Mouse (Mus musculus) hindbrain, embryonic 12.5 days (tissue): ENCODE measurements around the gene Etv6. TPM values are rescaled to one million over a fixed set of nuclear protein-coding genes. Genes with fewer than 3 reads are reported as not detected.

Experiments
- ATAC-seq: fragments of 200-750 bp; cut with Nextera tagmentation; 2 replicates; pipeline ENCODE4 v1.8.0; 2017; ENCODE audit warnings: moderate TSS enrichment; ENCODE audit not compliant: low FRiP score
- H3K27ac ChIP-seq: fragments of 300-500 bp; sonication (generic); 2 replicates; pipeline ENCODE4 v1.5.1; 2016; ENCODE audit warnings: mild to moderate bottlenecking
- H3K27me3 ChIP-seq: fragments of 300-500 bp; sonication (generic); 2 replicates; pipeline ENCODE4 v1.6.1; 2016; ENCODE audit warnings: mild to moderate bottlenecking
- H3K36me3 ChIP-seq: fragments of 300-500 bp; sonication (generic); 2 replicates; pipeline ENCODE4 v1.6.1; 2016; ENCODE audit warnings: mild to moderate bottlenecking
- H3K4me1 ChIP-seq: fragments of 300-500 bp; sonication (generic); 2 replicates; pipeline ENCODE4 v1.6.1; 2016
- H3K4me2 ChIP-seq: fragments of 300-500 bp; sonication (generic); replicated peaks from 2 replicates; pipeline ENCODE4 v1.6.1; 2016; ENCODE audit warnings: mild to moderate bottlenecking
- H3K4me3 ChIP-seq: fragments of 300-500 bp; sonication (generic); 2 replicates; pipeline ENCODE4 v1.5.1; 2016; ENCODE audit warnings: mild to moderate bottlenecking
- H3K9ac ChIP-seq: fragments of 300-500 bp; sonication (generic); 2 replicates; pipeline ENCODE4 v1.6.1; 2016; ENCODE audit warnings: mild to moderate bottlenecking, moderate library complexity
- H3K9me3 ChIP-seq: fragments of 300-500 bp; sonication (generic); replicated peaks from 2 replicates; pipeline ENCODE4 v1.6.1; 2016; ENCODE audit warnings: mild to moderate bottlenecking
- WGBS: fragments of 180-500 bp; shearing (Covaris S2); methylation state at CpG from one replicate; pipeline ENCODE4 v1.1.7; 2016; 5-methylcytosine and 5-hydroxymethylcytosine counted together
- polyA plus RNA-seq: library from polyadenylated mRNA; unstranded; fragments of >200 nt; fragmentation: Nextera tagmentation; extraction: Ambion mirVana; gene quantifications from 2 replicates; pipeline ENCODE4 v1.2.1, GENCODE M21; 2016

The Etv6 gene
- polyA plus RNA-seq, 1 experiment from 2014 or later, result 11.7 TPM

GRCm38 (mm10) chr6:134273884-134274283, 238.4 kb downstream of the Etv6 start:
- no peak overlapping the region for H3K4me2 ChIP-seq
- H3K36me3 ChIP-seq, result no peaks in the 10 kb centered on the region
- H3K27ac ChIP-seq, result no peak overlapping the region
- H3K27me3 ChIP-seq, result no peaks in the 10 kb centered on the region
- no peaks in the 10 kb centered on the region for H3K4me1 ChIP-seq
- no peak overlapping the region for H3K9ac ChIP-seq
- H3K4me3 ChIP-seq, result no peak overlapping the region
- WGBS, result 95% methylated on average over 2 of the region's 2 CpGs
- H3K9me3 ChIP-seq, result no peaks in the 10 kb centered on the region
- ATAC-seq, result no peak

GRCm38 (mm10) chr6:134276954-134277353, 241.5 kb downstream of the Etv6 start:
- ATAC-seq, result no peak
- Histone ChIP-seq H3K9me3 (no peaks in the 10 kb centered on the region), H3K4me1 (no peaks in the 10 kb centered on the region), H3K27ac (no peak overlapping the region), H3K9ac (no peak overlapping the region), H3K4me3 (no peak overlapping the region), H3K27me3 (no peaks in the 10 kb centered on the region), H3K36me3 (no peaks in the 10 kb centered on the region), H3K4me2 (no peak overlapping the region)
- 87% methylated on average over 2 of the region's 2 CpGs for WGBS

DNA sequence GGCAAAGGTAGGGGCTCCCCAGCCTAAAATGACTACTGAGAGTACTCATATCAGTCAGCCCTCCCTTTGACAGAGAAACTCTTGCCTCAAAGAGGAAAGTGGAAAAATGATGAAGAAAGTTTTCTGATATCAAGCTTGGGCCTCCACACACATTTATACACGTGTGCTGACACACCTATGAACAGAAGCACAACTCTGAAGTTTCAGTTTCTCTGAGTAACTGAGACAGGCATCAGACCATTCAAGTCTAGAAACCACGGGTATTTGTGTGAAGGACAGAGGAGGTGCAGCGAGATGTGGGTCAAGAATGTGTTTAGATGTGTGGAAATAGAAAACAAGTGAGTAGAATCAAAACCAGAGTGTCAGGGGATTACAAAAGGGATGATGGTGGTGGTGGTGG, 246.6 kb downstream of the Etv6 start:
- no peaks in the 10 kb centered on the region for H3K36me3 ChIP-seq
- 77% methylated on average over 3 of the region's 3 CpGs for WGBS
- H3K27me3 ChIP-seq, result no peaks in the 10 kb centered on the region
- ATAC-seq, result no peak
- no peaks in the 10 kb centered on the region for H3K4me1 ChIP-seq
- no peak overlapping the region for H3K4me3 ChIP-seq
- H3K9ac ChIP-seq, result no peak overlapping the region
- no peaks in the 10 kb centered on the region for H3K9me3 ChIP-seq
- no peak overlapping the region for H3K4me2 ChIP-seq
- H3K27ac ChIP-seq, result no peak overlapping the region

- no peak for ATAC-seq
- no peak overlapping the region for H3K9ac ChIP-seq
- no peak overlapping the region for H3K27ac ChIP-seq
- no peaks in the 10 kb centered on the region for H3K36me3 ChIP-seq
- H3K27me3 ChIP-seq, result no peaks in the 10 kb centered on the region
- no peak overlapping the region for H3K4me3 ChIP-seq
- no peaks in the 10 kb centered on the region for H3K9me3 ChIP-seq
- no peak overlapping the region for H3K4me2 ChIP-seq
- WGBS, result 80% methylated on average over 3 of the region's 3 CpGs
- no peaks in the 10 kb centered on the region for H3K4me1 ChIP-seq
Measured at GRCm38 (mm10) chr6:134291823-134292222, 256.3 kb downstream of the Etv6 start.

DNA sequence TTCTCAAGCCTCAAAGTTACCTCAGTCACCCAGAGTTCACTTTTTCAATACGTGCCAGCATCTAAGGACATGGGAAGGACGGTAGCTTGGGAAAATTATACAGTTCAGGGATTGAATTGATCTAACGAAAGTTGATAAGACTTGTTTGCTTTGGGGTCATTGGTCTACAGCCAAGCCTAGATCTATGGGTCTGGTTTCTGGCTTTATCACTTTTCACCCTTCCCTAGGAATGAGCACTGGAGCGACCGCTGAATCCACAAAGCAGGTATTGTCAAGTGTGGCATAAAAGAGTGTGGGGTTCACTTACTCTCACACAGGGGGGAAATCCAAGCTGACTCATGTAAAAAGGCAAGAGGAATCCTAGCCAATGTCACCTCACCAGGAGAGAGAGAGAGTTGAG, 256.9 kb downstream of the Etv6 start:
- WGBS, result 82% methylated on average over 5 of the region's 5 CpGs
- Histone ChIP-seq H3K4me3 (no peak overlapping the region), H3K9ac (no peak overlapping the region), H3K4me2 (no peak overlapping the region), H3K9me3 (no peaks in the 10 kb centered on the region), H3K27ac (no peak overlapping the region), H3K27me3 (no peaks in the 10 kb centered on the region), H3K4me1 (no peaks in the 10 kb centered on the region), H3K36me3 (no peaks in the 10 kb centered on the region)
- no peak for ATAC-seq

GRCm38 (mm10) chr6:134293615-134294508, 258.4 kb downstream of the Etv6 start:
- Histone ChIP-seq H3K27ac (no peak overlapping the region), H3K4me3 (no peak overlapping the region)
- 49% methylated on average over 9 of the region's 9 CpGs for WGBS

GRCm38 (mm10) chr6:134297884-134298619, 262.6 kb downstream of the Etv6 start:
- Histone ChIP-seq H3K4me1 (no peaks in the 10 kb centered on the region), H3K27me3 (no peaks in the 10 kb centered on the region), H3K36me3 (no peaks in the 10 kb centered on the region), H3K27ac (no peak overlapping the region), H3K9me3 (no peaks in the 10 kb centered on the region), H3K4me3 (no peak overlapping the region), H3K9ac (no peak overlapping the region), H3K4me2 (no peak overlapping the region)
- 85% methylated on average over 13 of the region's 13 CpGs for WGBS
- ATAC-seq, result no peak

More at GRCm38 (mm10) chr6:134293615-134294508, 258.4 kb downstream of the Etv6 start:
- no peak for ATAC-seq
- Histone ChIP-seq H3K27me3 (no peaks in the 10 kb centered on the region), H3K4me1 (no peaks in the 10 kb centered on the region), H3K9ac (no peak overlapping the region), H3K4me2 (no peak overlapping the region), H3K36me3 (no peaks in the 10 kb centered on the region), H3K9me3 (no peaks in the 10 kb centered on the region)

GRCm38 (mm10) chr6:134301951-134302350, 266.5 kb downstream of the Etv6 start:
- H3K27me3 ChIP-seq, result no peaks in the 10 kb centered on the region
- H3K9me3 ChIP-seq, result no peaks in the 10 kb centered on the region
- no peak overlapping the region for H3K9ac ChIP-seq
- H3K27ac ChIP-seq, result no peak overlapping the region
- no peak overlapping the region for H3K4me3 ChIP-seq
- H3K4me1 ChIP-seq, result no peaks in the 10 kb centered on the region
- no peak for ATAC-seq
- H3K4me2 ChIP-seq, result no peak overlapping the region
- 89% methylated on average over 1 of the region's 1 CpGs for WGBS
- no peaks in the 10 kb centered on the region for H3K36me3 ChIP-seq

DNA sequence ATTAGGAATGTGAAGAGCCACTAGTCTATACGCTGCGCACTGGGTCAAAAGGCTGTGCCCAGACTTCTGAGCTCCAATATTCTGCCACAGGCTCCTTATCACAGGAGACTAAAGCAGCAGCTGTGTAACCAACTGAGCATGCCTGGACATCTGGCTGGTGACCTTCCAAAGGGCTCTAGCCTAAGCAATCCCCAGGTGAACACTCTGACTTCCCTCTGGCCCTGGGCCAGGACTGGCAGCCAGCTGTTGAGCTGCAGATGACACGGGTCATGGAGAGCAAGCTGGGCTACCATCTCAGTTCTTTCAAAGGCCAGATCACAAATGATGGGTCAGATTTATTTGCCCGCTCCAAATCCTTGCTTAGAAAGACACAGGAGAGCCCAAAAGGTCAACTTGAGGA, 275.8 kb downstream of the Etv6 start:
- WGBS, result 78% methylated on average over 4 of the region's 4 CpGs
- Histone ChIP-seq H3K36me3 (no peaks in the 10 kb centered on the region), H3K4me1 (no peaks in the 10 kb centered on the region), H3K9ac (no peak overlapping the region), H3K27ac (no peak overlapping the region), H3K27me3 (no peaks in the 10 kb centered on the region), H3K9me3 (no peaks in the 10 kb centered on the region), H3K4me2 (no peak overlapping the region), H3K4me3 (no peak overlapping the region)
- ATAC-seq, result no peak

DNA sequence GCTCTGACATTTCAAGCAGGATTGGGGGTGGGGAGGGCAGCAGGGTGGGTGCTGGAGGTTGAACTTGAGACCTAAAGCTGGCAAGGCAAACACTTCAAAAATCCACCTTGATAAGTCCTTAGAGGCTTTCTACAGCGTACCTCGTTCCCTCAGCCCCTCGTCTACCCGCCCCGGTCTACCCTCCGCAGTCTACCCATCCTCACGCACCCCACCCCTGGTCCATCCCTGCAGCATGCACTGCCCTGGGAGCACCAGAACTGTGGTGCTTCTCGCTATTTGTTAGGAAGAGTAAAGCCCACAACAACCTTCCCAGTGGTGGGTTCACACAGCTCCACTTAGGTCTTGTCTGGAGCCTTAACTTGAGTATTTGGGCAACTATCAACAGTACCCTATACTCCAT, 277.1 kb downstream of the Etv6 start:
- H3K27me3 ChIP-seq, result no peaks in the 10 kb centered on the region
- no peak overlapping the region for H3K27ac ChIP-seq
- H3K36me3 ChIP-seq, result no peaks in the 10 kb centered on the region
- H3K9me3 ChIP-seq, result no peaks in the 10 kb centered on the region
- no peak for ATAC-seq
- H3K4me1 ChIP-seq, result no peaks in the 10 kb centered on the region
- no peak overlapping the region for H3K9ac ChIP-seq
- no peak overlapping the region for H3K4me3 ChIP-seq
- H3K4me2 ChIP-seq, result no peak overlapping the region
- 90% methylated on average over 8 of the region's 8 CpGs for whole genome bisulfite sequencing

DNA sequence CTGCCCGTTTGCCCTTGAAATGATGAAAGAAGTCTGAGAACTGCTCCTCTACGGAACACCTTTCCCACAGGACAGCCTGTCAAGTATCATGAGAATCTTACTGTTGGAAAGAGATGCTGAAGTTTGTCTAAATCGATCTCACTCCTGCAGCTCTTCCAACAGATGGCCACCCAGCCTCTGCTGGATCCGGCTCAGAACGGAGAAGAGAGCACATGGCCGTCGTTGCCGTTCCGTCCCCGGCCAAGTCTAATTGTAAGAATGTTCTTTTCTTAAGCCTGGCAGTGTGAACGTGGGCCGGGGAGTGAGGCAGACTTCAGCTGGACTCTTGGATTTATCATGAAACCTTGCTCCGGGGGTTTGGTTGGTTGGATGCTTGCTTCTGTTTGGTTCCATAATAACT, 281.9 kb downstream of the Etv6 start:
- Histone ChIP-seq H3K27ac (no peak overlapping the region), H3K4me1 (no peaks in the 10 kb centered on the region), H3K36me3 (no peaks in the 10 kb centered on the region), H3K27me3 (no peaks in the 10 kb centered on the region), H3K9me3 (no peaks in the 10 kb centered on the region), H3K4me3 (no peak overlapping the region), H3K4me2 (no peak overlapping the region), H3K9ac (no peak overlapping the region)
- ATAC-seq, result no peak
- WGBS, result 90% methylated on average over 13 of the region's 13 CpGs
